Mouse (Mus musculus) heart, adult 2 months (tissue): ENCODE measurements around the gene Fbxw8. TPM values are rescaled to one million over a fixed set of nuclear protein-coding genes. Genes with fewer than 3 reads are reported as not detected.

Experiments used
- DNase-seq, 2 experiments: peaks; one replicate each; pipeline ENCODE4 v3.0.0; 2021
- H3K27ac ChIP-seq: fragments of 200-600 bp; 2 replicates; pipeline ENCODE4 v1.8.1; 2022
- H3K27me3 ChIP-seq: fragments of 200-500 bp; 2 replicates; pipeline ENCODE4 v1.6.1; 2012; ENCODE audit warnings: mild to moderate bottlenecking, low read length, inconsistent platforms, mixed read lengths; ENCODE audit not compliant: control insufficient read depth, insufficient read depth
- H3K36me3 ChIP-seq: fragments of 200-500 bp; 2 replicates; pipeline ENCODE4 v1.6.1; 2012; ENCODE audit warnings: low read length, inconsistent platforms; ENCODE audit not compliant: control insufficient read depth, insufficient read depth
- H3K4me1 ChIP-seq: fragments of 200-500 bp; 2 replicates; pipeline ENCODE4 v1.6.1; 2011; ENCODE audit warnings: low read length; ENCODE audit not compliant: control insufficient read depth, insufficient read depth
- H3K4me3 ChIP-seq: fragments of 200-600 bp; 2 replicates; pipeline ENCODE4 v1.8.1; 2022
- H3K79me2 ChIP-seq: fragments of 200-500 bp; replicated peaks from 2 replicates; pipeline ENCODE4 v1.6.1; 2012; ENCODE audit warnings: mild to moderate bottlenecking, inconsistent platforms, low read length, moderate library complexity, mixed read lengths; ENCODE audit not compliant: control insufficient read depth, insufficient read depth
- H3K9ac ChIP-seq: fragments of 200-500 bp; 2 replicates; pipeline ENCODE4 v1.6.1; 2012; ENCODE audit warnings: low read depth, mild to moderate bottlenecking, control low read depth, inconsistent platforms, low read length, mixed read lengths
- CTCF ChIP-seq: fragments of 200-600 bp; IDR thresholded peaks from 2 replicates; pipeline ENCODE4 v1.8.1; 2022; ENCODE audit warnings: antibody characterized with exemption, mild to moderate bottlenecking, moderate library complexity
- EP300 ChIP-seq: fragments of 200-500 bp; IDR thresholded peaks from 2 replicates; pipeline ENCODE4 v1.6.1; 2011; ENCODE audit warnings: low read depth, low read length, control low read depth; ENCODE audit not compliant: insufficient read depth
- POLR2A ChIP-seq: fragments of 200-500 bp; IDR thresholded peaks from 2 replicates; pipeline ENCODE4 v1.6.1; 2011; ENCODE audit warnings: mild to moderate bottlenecking, low read depth, low read length, control low read depth; ENCODE audit not compliant: insufficient read depth
- WGBS: fragments of 180-500 bp; shearing (Covaris S2); methylation state at CpG from one replicate; pipeline ENCODE4 v1.1.7; 2018; 5-methylcytosine and 5-hydroxymethylcytosine counted together
- intact Hi-C: fragments of 180-260 bp; cut with DNase I; formaldehyde crosslinking; loops from one replicate; pipeline ENCODE4 v1.15.1; 2025
- polyA plus RNA-seq: library from polyadenylated mRNA; depleted of rRNA; stranded (reverse); fragments of >200 nt; gene quantifications from 2 replicates; pipeline ENCODE4 v1.2.3, GENCODE M21; 2012; rRNA removed
- total RNA-seq, 2 experiments: library from RNA; stranded (reverse); gene quantifications; 2 replicates each; pipeline ENCODE4 v1.2.3; 2021

The Fbxw8 gene
- total and polyA plus RNA-seq, 3 experiments: 35.1 to 39.2 (median 36.8) TPM

DNA sequence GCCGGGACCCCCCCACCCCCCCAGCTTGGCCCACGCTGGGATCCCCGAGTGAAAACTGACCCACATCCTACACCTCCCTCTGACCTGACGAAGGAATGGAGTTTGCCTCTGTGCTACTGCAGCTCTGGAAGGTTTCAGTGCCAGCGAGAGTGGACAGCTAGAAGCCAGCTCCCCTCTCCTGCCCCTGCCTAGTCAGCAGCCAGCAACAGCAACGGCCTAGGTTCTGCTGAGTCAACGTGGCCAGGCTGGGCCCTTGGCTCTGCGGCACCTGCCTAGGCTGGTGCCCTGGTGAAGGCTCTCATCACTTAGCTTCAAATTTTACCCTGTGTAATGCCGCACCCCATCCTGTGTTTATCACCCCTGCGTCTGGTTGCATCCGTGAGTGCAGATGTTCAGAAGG lies 135.4 kb downstream of the Fbxw8 start:
- intact Hi-C loops: no loop called here
- DNase-seq: no peak

GRCm38 (mm10) chr5:118017527-118017926 lies 137.7 kb downstream of the Fbxw8 start:
- Histone ChIP-seq H3K36me3 (no peaks in the 10 kb centered on the region), H3K4me1 (no peaks in the 10 kb centered on the region), H3K4me3 (no peak overlapping the region), H3K27ac (no peak overlapping the region), H3K79me2 (no peaks in the 10 kb centered on the region), H3K9ac (no peak overlapping the region), H3K27me3 (no peaks in the 10 kb centered on the region)
- WGBS: 54% methylated on average over 5 of the region's 5 CpGs
- intact Hi-C loops: no loop called here
- DNase-seq: no peak
- TF ChIP-seq CTCF (no peak), EP300 (no peak), POLR2A (no peak)

More for the DNA sequence above, 135.4 kb downstream of the Fbxw8 start:
- Histone ChIP-seq H3K4me3 (no peak overlapping the region), H3K27ac (no peak overlapping the region), H3K36me3 (no peaks in the 10 kb centered on the region), H3K9ac (no peak overlapping the region), H3K4me1 (no peaks in the 10 kb centered on the region), H3K27me3 (no peaks in the 10 kb centered on the region), H3K79me2 (no peaks in the 10 kb centered on the region)
- 58% methylated on average over 11 of the region's 11 CpGs for WGBS
- TF ChIP-seq EP300 (no peak), CTCF (no peak), POLR2A (no peak)

DNA sequence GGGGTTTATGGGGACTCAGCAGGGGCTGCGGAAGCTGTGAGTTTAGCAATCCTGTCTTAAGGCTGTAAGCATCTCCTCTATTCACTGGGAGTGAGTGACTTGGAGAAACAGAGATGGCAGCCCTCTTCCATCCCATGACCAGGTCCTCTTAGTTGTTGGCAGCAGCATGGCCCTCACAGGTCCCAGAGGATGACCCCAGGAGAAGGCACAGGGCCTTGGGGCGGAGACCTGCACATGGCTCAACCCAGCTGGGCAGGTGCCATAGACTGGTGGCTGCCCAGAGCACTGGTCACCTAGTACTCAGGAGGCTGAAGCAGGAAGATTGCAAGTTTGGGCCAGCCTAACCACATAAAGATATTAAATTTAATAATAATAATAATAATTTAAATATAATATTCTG lies 139.6 kb downstream of the Fbxw8 start:
- Histone ChIP-seq H3K27ac (no peak overlapping the region), H3K27me3 (no peaks in the 10 kb centered on the region), H3K4me1 (no peaks in the 10 kb centered on the region), H3K4me3 (no peak overlapping the region), H3K79me2 (no peaks in the 10 kb centered on the region), H3K36me3 (no peaks in the 10 kb centered on the region), H3K9ac (no peak overlapping the region)
- DNase-seq: no peak
- WGBS: 73% methylated on average over 2 of the region's 2 CpGs
- TF ChIP-seq POLR2A (no peak), CTCF (no peak), EP300 (no peak)
- intact Hi-C loops: no loop called here

DNA sequence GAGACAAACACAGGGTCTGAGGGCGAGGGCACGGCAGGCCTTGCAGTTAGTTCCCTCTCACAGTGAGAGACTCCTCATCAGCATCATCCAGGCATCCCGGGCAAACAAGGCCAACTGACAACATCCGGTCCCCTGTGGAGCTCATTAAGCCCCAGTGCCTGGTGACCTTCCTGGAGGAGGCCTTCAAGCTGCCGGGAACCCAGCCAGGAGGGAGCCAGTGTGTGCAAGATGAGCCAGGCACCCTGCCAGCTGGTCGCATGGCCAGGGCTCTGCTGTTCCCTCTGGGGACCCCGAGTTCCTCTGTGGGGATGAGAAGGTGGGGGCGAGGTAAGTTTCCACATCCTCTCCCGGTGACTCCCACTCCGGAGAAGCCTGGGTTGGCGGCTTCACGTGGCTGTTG lies 140.2 kb downstream of the Fbxw8 start:
- Histone ChIP-seq H3K36me3 (no peaks in the 10 kb centered on the region), H3K27ac (no peak overlapping the region), H3K9ac (no peak overlapping the region), H3K4me3 (no peak overlapping the region), H3K79me2 (no peaks in the 10 kb centered on the region), H3K27me3 (no peaks in the 10 kb centered on the region), H3K4me1 (no peaks in the 10 kb centered on the region)
- WGBS: 12% methylated on average over 12 of the region's 12 CpGs
- DNase-seq: peak; percentile 65 to 74
- intact Hi-C loops: no loop called here
- TF ChIP-seq CTCF: no peak
- TF ChIP-seq EP300: no peak
- no peak for TF ChIP-seq POLR2A

Other genes with a start within 250 kb of the Fbxw8 start
- 10 to 100 TPM; 34.1 to 37.8 TPM for gene Fbxo21, start 178.7 kb downstream of the Fbxw8 start, total RNA-seq
- gene Fbxo21, start 178.7 kb downstream of the Fbxw8 start, polyA plus RNA-seq: 33.6 and 38.5 TPM in 2 replicates
- 100 to 1,000 TPM; 200 to 231 TPM for gene Tesc, start 127.7 kb downstream of the Fbxw8 start, total RNA-seq
- gene Tesc, start 127.7 kb downstream of the Fbxw8 start, polyA plus RNA-seq: 125 and 164 TPM in 2 replicates
- under 1 TPM; 0.50 TPM for gene Hrk, start 9.2 kb upstream of the Fbxw8 start, total RNA-seq
- 0.20 and 0.53 TPM in 2 replicates for gene Hrk, start 9.2 kb upstream of the Fbxw8 start, polyA plus RNA-seq
- 1 to 10 TPM in 1 of 2 experiments, under 1 TPM in 1; 0.99 to 1.5 TPM for gene Rnft2, start 89.7 kb upstream of the Fbxw8 start, total RNA-seq
- 2.2 and 3.7 TPM in 2 replicates for gene Rnft2, start 89.7 kb upstream of the Fbxw8 start, polyA plus RNA-seq
- 1 to 10 TPM; 8.3 to 9.5 TPM for gene 2410131K14Rik, start 89.8 kb upstream of the Fbxw8 start, total RNA-seq
- gene 2410131K14Rik, start 89.8 kb upstream of the Fbxw8 start, polyA plus RNA-seq: 10.7 and 17.4 TPM in 2 replicates